Mouse (Mus musculus) brain, embryonic 14.5 days (tissue): ENCODE data around the gene Klhl12.
"Not testable (repeated sequence)": the region's sequence is repeated elsewhere in the genome, so short reads cannot be mapped to it uniquely, and the experiment has no call there.

Experiments used
- CTCF ChIP-seq: fragments of 200-500 bp; IDR thresholded peaks from 2 replicates; pipeline ENCODE4 v1.5.1; 2012; ENCODE audit warnings: inconsistent platforms, mild to moderate bottlenecking, moderate library complexity, borderline replicate concordance; ENCODE audit not compliant: insufficient read depth, insufficient read length; ENCODE audit errors: extremely low read depth
- POLR2A ChIP-seq: fragments of 200-500 bp; IDR thresholded peaks from 2 replicates; pipeline ENCODE4 v1.6.1; 2012; ENCODE audit warnings: mild to moderate bottlenecking, inconsistent platforms, borderline replicate concordance; ENCODE audit not compliant: poor library complexity, insufficient read depth, insufficient read length, severe bottlenecking; ENCODE audit errors: extremely low read depth

- TF ChIP-seq CTCF, POLR2A: not testable (repeated sequence)
Observed at GRCm38 (mm10) chr1:134443288-134443687, 12.0 kb upstream of the Klhl12 start.
